Mouse (Mus musculus) adrenal gland, adult 8-10 months (tissue): ENCODE measurements at regions not wholly inside any gene's neighbourhood (a gene's known extent, or its start where the extent isn't known, plus 50 kb on each side); places are given as distances from the start of the nearest gene placed in this dataset.

Experiments used
- DNase-seq: peaks from one replicate; pipeline ENCODE4 v3.0.0; 2022

DNA sequence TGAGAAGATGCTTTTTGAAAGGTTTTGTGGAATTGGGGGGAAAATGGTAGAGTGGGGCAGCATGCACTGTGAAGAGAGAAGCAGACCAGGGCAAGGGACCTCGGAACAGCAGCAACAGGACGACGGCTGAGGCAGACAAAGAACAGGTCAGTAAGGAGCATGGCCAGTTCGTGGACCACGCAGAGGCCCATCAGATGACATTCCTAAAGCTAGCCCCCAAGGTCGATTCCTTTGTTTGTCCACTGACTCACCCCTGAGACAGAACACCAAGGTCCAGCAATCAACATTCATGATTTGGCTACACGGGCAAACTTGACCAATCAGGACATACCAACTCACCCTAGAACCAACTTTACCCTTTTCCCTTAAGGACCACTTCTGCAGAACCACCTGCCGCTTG, 160.0 kb downstream of the Fam76b start:
- peak; percentile 7 for DNase-seq

- no peak for DNase-seq
These were observed 161.4 kb downstream of the Fam76b start for GRCm38 (mm10) chr9:13988901-13989300.

DNA sequence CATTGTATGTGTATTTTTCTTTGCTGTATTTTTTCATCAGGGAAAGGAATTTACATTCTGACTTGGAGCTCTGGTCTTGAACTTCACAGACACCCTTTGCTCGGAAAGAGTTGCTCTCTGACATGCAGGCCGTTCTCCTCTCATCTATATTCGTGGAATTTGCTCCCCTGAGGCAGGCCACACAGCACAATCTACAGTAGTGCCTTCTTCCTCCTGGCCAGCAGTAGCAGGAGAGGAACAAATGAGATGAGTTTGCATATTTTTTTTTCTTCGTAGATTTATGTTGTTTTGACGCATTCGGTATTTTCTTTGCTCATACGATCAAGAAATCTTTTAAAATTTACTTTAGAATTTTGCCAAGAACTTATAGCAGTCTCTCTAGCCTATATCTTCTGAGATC, 163.4 kb downstream of the Fam76b start:
- DNase-seq, result no peak

GRCm38 (mm10) chr9:13992728-13993127, 165.2 kb downstream of the Fam76b start:
- no peak for DNase-seq

- no peak for DNase-seq
These were observed 171.8 kb downstream of the Fam76b start for GRCm38 (mm10) chr9:13999358-13999757.

DNA sequence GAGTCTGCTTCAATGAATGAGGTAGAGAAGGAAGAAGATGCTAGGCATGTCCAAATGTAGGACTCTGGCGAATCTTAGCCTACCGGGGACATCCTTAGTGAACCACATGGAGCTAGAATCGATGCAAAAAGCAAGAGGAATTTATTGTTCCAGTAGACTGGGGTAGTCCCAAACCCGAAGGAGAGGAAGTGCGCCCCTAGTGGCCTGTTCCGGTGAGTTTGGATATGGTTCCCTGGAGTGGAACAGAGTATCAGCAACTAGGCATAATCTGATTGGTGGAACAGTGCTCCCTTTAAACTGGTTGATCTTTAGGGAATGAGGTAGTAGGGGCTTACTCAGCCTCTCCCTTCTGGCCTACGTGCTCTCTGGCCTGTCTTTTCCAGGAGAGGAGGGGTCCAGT, 174.0 kb downstream of the Fam76b start:
- no peak for DNase-seq

GRCm38 (mm10) chr9:14002236-14002635, 174.7 kb downstream of the Fam76b start:
- DNase-seq, result no peak

- no peak for DNase-seq
These were observed 175.6 kb downstream of the Fam76b start for GRCm38 (mm10) chr9:14003163-14003562.

GRCm38 (mm10) chr9:14006233-14006984, 178.9 kb downstream of the Fam76b start:
- no peak for DNase-seq

DNA sequence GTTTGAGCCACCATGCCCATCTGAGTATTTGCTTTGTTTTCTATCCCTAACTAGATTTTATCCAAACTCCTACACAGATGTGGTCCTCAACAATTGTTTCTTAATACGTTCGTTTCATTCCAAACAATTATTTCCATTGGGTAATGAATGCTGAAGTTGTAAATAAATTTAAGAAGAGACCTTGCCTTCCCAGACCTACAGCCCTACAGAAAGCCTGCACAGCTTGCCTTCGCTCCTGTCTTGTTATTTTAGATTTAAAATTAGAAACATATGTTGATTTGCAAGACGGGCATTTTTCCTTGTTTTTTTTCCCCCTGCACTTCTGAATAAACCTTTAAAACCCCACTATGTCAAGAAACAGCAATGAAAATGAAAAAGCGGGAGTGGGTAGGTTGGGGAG, 181.9 kb downstream of the Fam76b start:
- no peak for DNase-seq

- peak; percentile 8 for DNase-seq
These were observed 182.9 kb downstream of the Fam76b start for GRCm38 (mm10) chr9:14010261-14010949.

DNA sequence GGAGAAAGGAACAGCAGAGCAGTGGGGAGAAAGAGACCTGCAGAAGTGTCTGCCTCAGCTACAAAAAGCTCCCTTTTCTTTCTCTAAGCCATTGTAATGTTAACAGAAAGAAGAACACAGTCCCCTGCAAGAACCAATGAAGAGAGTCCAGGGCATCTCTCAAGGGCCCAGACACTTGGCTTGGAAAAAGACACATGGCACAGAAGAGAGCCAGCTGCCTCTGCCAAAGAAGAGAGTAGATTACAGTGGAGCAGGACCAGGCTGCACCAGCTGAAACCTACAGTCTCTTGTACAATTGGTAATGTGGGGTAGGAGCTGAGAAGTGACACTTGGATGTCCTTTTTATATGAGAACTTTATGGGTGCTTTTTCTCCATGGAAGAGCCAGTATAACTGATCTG, 196.7 kb downstream of the Fam76b start:
- no peak for DNase-seq

DNA sequence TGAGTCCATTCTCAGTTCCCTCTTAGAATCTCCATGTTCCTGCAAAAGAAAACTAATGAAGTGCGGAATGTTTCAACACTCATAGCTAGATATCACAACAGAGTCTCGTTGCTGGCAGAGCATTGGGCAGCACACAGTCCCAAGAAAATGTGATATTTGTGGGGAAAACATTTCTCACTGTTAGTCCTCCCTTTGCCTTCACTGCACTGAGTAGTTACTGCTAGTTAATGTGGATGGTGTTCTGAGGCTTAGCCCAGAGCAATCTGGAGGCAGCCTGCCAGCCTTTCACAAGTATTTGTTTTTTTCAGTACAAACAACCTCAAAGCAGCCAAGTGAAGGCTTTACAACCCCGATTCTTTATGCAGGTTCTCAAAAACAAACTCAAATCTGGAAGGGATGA, 197.2 kb downstream of the Fam76b start:
- no peak for DNase-seq

- no peak for DNase-seq
These were observed 200.5 kb downstream of the Fam76b start for GRCm38 (mm10) chr9:14028056-14028455.

DNA sequence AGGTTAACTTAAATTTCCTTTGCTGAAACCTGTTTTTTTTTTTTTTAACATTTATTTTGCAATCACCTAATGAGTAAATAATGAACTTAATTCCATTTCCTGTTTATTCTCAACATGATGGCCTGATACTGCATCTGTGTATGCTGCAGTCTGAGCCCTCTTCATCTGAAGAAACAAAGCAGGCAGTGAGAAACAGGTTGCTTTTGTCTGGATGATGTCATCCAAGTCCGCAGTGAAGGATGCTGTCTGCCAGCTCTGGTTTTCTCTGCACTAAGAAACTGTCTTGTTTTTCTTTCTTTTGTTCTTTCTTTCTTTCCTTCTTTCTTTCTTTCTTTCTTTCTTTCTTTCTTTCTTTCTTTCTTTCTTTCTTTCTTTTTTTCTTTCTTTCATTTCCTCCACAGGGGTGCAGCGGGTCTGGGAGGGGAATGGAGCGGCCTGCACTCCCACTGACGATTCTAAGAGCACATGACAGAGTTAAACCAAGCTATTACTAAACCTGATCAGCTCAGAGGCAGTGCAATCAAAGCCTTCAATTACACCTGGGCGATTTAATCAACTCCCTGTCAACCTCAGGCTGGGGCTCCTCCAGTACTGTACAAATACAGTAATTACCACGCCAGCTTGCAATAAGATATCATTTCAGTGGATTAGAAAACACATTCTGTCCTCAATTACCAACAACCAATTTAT, 204.0 kb downstream of the Fam76b start:
- DNase-seq, result no peak

- no peak for DNase-seq
These were observed 204.5 kb downstream of the Fam76b start for GRCm38 (mm10) chr9:14032048-14032362.

DNA sequence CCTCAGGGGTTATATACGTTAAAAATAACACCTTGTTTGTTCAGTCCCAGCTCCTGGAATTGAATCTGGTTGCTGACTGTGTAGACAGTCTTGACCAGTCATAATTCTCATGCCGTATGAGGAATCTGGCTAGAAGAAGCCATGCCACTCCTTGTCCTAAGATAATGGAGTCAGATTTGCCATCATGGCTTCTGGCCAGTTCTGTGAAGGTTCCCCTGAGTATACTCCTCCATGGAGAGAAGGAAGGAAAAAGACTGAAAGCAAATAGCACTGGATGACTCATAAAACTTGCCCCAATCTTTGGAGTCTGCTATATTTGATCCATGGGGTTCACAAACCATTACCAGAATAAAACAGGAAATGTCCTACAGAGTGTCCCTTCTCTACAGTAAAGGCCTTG, 208.0 kb downstream of the Fam76b start:
- no peak for DNase-seq

DNA sequence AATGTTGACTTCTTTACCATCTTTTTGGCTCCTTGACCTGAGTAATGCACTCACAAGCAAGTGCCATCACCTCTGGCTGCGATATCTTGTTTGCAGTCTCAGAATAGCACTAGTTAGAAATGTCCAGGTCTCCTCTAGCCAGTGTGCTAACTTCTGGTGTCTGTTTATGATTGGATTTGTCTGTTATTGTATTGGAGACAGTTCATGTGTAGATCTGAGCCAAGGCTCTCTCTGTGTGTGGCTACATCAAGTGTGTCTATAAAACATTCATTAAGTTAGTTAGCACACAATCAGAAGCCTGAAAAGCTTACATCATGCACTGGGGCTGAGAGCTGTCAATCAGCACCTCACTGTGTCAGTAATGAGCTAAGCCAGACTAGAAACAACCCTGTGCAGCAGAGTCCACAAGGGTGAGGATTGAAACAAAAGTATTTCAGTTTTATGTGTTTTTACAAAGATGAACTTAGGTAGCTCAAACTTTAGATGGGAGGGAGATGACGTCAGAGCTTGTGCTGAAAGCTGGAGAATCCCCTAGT, 214.5 kb downstream of the Fam76b start:
- no peak for DNase-seq

- DNase-seq, result no peak
These were observed 220.7 kb downstream of the Fam76b start for GRCm38 (mm10) chr9:14048224-14048623.

DNA sequence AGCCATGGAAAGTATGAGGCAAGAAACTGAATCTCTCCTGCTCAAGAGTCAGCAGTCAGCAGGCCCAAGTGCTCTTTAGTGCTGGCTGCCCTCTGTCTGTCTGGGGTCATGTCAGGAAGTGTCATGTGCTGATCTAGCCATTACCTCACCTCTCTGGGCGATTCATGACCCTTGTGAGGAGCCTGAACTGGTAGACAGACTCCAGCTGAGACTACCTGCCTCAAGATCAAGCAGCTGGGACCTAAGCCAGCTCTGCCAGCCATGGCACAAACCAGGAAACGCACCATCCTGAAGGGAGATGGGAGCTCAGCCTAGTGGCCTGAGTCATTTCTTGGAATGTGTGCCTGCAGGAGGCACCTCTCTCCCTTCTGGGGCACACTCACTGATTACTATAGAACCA, 221.2 kb upstream of the Sesn3 start:
- DNase-seq, result no peak

DNA sequence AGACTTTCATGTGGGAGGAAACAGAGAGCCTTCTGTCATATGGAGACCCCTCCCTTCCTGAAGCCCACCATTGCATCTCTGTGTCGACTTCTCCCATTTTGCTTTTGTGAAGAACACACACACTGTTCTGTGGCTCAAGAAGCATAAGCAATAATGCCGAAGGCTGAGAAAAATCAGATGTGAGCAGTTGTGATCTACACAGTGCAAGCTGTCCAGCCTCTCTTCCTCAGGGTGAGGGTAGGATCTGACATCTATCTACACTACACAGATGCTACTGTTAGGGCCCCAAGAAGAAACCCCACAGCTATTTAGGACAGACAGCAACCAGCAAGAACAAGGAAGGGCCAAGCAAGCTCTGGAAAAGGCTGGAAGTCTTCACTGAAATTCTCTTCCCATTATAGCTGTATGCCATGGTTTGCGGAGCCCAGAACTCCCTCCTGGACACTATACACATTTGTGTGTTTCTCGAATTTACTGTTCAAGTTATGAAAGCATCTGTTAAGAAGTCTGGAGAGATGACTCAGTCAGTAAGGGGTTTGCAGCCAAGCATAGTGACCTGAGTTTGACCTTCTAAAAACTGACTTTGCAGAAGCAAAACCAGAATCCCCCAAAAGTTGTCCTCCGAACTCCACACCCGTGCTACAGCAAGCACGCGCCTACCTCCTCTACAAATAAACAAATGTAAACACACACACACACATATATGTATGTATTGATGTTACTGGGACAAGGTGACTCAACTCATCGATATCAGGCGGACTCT, 218.3 kb upstream of the Sesn3 start:
- DNase-seq, result no peak

GRCm38 (mm10) chr9:14058592-14059227, 216.2 kb upstream of the Sesn3 start:
- DNase-seq, result peak; percentile 50
